Mouse (Mus musculus): ENCODE results near the gene Zfp106.

- TF ChIP-seq EP300 (IDR thresholded peaks at IDR 0.05; ENCODE audit: insufficient read depth, low read depth, low read length) (no peak), CTCF (IDR thresholded peaks at IDR 0.05; ENCODE audit: low read depth, low read length) (no peak), POLR2A (IDR thresholded peaks at IDR 0.05; ENCODE audit: insufficient read depth, low read length) (no peak)
Observed at GRCm38 (mm10) chr2:120571081-120571480, 7.4 kb upstream of the Zfp106 start.
